Mouse (Mus musculus) neural tube, embryonic 15.5 days (tissue): ENCODE data around the gene Tpst1. TPM values are rescaled to one million over a fixed set of nuclear protein-coding genes. Genes with fewer than 3 reads are reported as not detected.
A peak's percentile ranks its signal among the peaks of the same experiment; 100 is the strongest.

Source experiments
- ATAC-seq: fragments of 200-750 bp; cut with Nextera tagmentation; 2 replicates; pipeline ENCODE4 v1.8.0; 2017; ENCODE audit warnings: mild to moderate bottlenecking, moderate TSS enrichment, moderate library complexity; ENCODE audit not compliant: low FRiP score
- H3K27ac ChIP-seq: fragments of 300-500 bp; sonication (generic); replicated peaks from 2 replicates; pipeline ENCODE4 v1.5.1; 2015; ENCODE audit warnings: mild to moderate bottlenecking, inconsistent platforms
- H3K27me3 ChIP-seq: fragments of 300-500 bp; sonication (generic); replicated peaks from 2 replicates; pipeline ENCODE4 v1.6.1; 2015; ENCODE audit warnings: inconsistent platforms
- H3K36me3 ChIP-seq: fragments of 300-500 bp; sonication (generic); 2 replicates; pipeline ENCODE4 v1.6.1; 2015; ENCODE audit warnings: inconsistent platforms
- H3K4me1 ChIP-seq: fragments of 300-500 bp; sonication (generic); 2 replicates; pipeline ENCODE4 v1.6.1; 2015; ENCODE audit warnings: inconsistent platforms
- H3K4me2 ChIP-seq: fragments of 300-500 bp; sonication (generic); 2 replicates; pipeline ENCODE4 v1.6.1; 2015; ENCODE audit warnings: inconsistent platforms, mild to moderate bottlenecking, moderate library complexity
- H3K4me3 ChIP-seq: fragments of 300-500 bp; sonication (generic); replicated peaks from 2 replicates; pipeline ENCODE4 v1.5.1; 2015; ENCODE audit warnings: mild to moderate bottlenecking, inconsistent platforms
- H3K9ac ChIP-seq: fragments of 300-500 bp; sonication (generic); replicated peaks from 2 replicates; pipeline ENCODE4 v1.6.1; 2015; ENCODE audit warnings: mild to moderate bottlenecking, inconsistent platforms
- H3K9me3 ChIP-seq: fragments of 300-500 bp; sonication (generic); replicated peaks from 2 replicates; pipeline ENCODE4 v1.6.1; 2016; ENCODE audit warnings: inconsistent platforms
- WGBS: fragments of 180-500 bp; shearing (Covaris S2); methylation state at CpG from one replicate; pipeline ENCODE4 v1.1.7; 2015; ENCODE audit warnings: mixed read lengths; 5-methylcytosine and 5-hydroxymethylcytosine counted together
- polyA plus RNA-seq: library from polyadenylated mRNA; unstranded; fragments of >200 nt; fragmentation: Nextera tagmentation; extraction: Ambion mirVana; gene quantifications from 2 replicates; pipeline ENCODE4 v1.2.1, GENCODE M21; 2015

The Tpst1 gene
- polyA plus RNA-seq, 1 experiment from 2014 or later: 58.8 TPM

DNA sequence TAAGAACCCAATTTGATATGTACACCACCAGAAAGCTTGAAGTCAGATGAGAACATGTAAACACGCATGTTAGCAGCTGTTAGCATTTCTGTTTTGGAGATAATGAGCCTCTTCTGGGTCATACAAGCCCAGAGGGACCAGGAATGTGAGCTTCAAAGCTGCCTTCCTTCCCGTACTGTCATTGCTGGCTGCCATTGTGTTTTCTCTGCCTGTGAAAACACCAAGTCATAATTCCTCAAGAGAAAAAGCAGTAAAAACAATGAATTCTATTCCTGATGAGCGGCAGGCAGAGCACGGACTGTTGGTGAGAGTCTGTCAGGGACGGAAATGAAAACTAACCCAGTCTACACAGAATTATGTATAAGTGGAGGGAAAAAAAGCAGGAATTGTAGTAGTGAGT, 51.1 kb downstream of the Tpst1 start:
- WGBS: 40% methylated on average over 5 of the region's 5 CpGs
- peaks cover 19% of the 10 kb centered on the region; the same call in 1 of the 2 replicates for H3K4me1 ChIP-seq
- no peak for ATAC-seq
- H3K9ac ChIP-seq: no peak overlapping the region
- no peak overlapping the region for H3K4me2 ChIP-seq
- no peaks in the 10 kb centered on the region for H3K27me3 ChIP-seq
- H3K36me3 ChIP-seq: no peaks in the 10 kb centered on the region
- no peaks in the 10 kb centered on the region for H3K9me3 ChIP-seq
- peak overlapping the region; percentile 24 for H3K27ac ChIP-seq
- no peak overlapping the region for H3K4me3 ChIP-seq

DNA sequence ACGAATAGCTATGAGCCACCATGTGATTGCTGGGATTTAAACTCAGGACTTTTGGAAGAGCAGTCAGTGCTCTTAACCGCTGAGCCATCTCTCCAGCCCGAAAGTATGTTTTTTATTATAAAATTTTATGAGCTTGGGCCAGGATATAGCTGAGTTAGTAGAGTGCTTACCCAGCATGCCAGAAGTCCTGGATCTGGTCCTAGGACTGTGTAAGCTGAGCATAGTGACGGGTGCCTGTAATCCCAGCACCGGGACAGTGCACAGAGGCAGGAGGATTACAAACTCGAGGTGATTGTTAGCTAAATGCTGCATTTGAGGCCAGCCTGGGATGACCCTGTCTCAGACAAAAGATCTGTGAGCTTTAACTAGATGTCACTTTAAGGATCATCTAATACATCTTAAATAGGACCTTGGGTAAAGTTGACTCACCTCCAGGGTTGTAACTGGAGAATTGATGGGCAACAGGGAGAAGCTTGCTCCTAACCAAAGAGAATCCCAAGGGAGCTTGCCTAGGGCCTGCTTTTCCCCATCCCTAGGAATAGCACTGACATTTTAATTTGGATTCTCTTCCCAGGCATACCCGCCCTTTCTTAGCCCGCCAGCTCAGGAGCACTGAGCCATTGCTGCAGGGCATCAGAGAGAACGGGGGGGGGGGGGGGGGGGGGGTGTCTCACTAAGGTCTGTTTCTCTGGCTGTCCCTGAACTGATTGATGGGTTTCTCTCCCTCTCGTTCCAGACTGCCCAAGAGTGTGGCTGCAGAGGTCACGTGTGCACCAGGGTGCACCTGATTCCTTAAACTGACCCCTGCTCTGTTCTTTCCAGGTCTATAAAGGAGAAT, 55.8 kb downstream of the Tpst1 start:
- Histone ChIP-seq H3K27ac (no peak overlapping the region), H3K27me3 (no peaks in the 10 kb centered on the region), H3K9ac (no peak overlapping the region), H3K4me3 (no peak overlapping the region), H3K9me3 (no peaks in the 10 kb centered on the region), H3K36me3 (no peaks in the 10 kb centered on the region), H3K4me2 (no peak overlapping the region), H3K4me1 (0 out of 2 replicates have a peak, but pooled peaks cover 10% of the 10 kb centered on the region)
- 60% methylated on average over 11 of the region's 11 CpGs for WGBS
- ATAC-seq: no peak

DNA sequence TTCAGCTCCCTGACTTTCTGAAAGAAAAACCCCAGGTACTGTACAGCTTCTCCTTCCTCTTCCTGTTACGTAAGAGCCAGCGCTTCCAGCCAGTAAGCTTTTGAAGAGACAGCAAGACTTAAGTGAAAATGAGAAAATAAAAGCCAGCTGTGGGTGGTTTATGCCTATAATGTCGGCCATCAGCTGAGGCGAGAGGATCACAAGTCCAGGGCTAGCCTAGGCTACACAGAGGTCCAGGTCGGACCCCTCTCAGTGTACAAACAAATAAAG, 56.3 kb downstream of the Tpst1 start:
- no peak overlapping the region for H3K9ac ChIP-seq
- H3K27me3 ChIP-seq: no peaks in the 10 kb centered on the region
- WGBS: 86% methylated on average over 5 of the region's 5 CpGs
- no peak overlapping the region for H3K27ac ChIP-seq
- no peak for ATAC-seq
- H3K4me1 ChIP-seq: 0 out of 2 replicates have a peak, but pooled peaks cover 6% of the 10 kb centered on the region
- no peak overlapping the region for H3K4me2 ChIP-seq
- H3K4me3 ChIP-seq: no peak overlapping the region
- no peaks in the 10 kb centered on the region for H3K36me3 ChIP-seq
- H3K9me3 ChIP-seq: no peaks in the 10 kb centered on the region

DNA sequence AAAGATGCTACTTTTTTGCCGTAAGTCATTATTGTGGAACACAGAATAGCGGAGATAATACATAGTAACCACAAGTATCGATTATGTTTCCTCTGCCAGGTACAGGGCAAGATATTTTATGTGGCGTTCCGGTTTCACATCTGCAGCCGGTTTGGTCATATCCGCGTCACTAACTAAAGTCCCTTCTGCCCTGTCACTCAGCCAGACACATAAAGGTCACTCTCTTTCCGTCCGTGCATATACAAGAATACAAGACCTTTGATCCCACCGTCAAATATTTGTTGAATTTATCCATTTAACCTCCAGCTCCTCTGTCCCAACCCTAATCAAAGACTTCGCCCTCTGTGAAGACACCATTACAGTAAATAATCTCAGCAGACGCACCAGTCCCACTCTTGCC, 63.5 kb downstream of the Tpst1 start:
- 94% methylated on average over 13 of the region's 13 CpGs for WGBS
- no peak for ATAC-seq

DNA sequence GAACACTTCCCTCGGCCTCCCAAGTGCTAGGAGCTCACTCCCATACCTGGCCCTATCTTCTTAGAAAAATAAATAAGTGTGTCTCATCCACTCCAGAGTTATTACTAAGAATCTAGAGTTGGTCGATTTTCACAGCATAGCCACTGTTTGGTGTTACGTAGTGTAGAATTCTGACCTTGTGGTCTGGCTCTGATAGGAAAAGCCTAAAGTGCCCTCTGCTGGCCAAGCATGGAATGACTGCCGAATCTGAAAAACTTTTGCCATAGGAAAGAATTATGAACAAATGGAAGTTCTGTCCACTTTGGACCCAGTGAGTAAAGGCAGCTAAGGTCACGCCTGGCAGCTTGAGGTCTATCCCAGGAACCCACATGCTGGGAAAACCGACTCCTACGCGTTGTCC, 66.3 kb downstream of the Tpst1 start:
- no peak overlapping the region for H3K4me3 ChIP-seq
- H3K4me1 ChIP-seq: peaks cover 6% of the 10 kb centered on the region
- no peak overlapping the region for H3K4me2 ChIP-seq
- H3K27me3 ChIP-seq: no peaks in the 10 kb centered on the region
- no peak overlapping the region for H3K9ac ChIP-seq
- H3K36me3 ChIP-seq: peaks cover 7% of the 10 kb centered on the region; the same call in 1 of the 2 replicates
- ATAC-seq: no peak
- H3K27ac ChIP-seq: no peak overlapping the region
- H3K9me3 ChIP-seq: no peaks in the 10 kb centered on the region
- WGBS: 29% methylated on average over 8 of the region's 8 CpGs

More for the DNA sequence above, 63.5 kb downstream of the Tpst1 start:
- Histone ChIP-seq H3K9me3 (no peaks in the 10 kb centered on the region), H3K36me3 (peaks cover 7% of the 10 kb centered on the region; the same call in 1 of the 2 replicates), H3K9ac (no peak overlapping the region), H3K4me3 (no peak overlapping the region), H3K27ac (no peak overlapping the region), H3K4me2 (no peak overlapping the region), H3K27me3 (no peaks in the 10 kb centered on the region), H3K4me1 (no peaks in the 10 kb centered on the region)

DNA sequence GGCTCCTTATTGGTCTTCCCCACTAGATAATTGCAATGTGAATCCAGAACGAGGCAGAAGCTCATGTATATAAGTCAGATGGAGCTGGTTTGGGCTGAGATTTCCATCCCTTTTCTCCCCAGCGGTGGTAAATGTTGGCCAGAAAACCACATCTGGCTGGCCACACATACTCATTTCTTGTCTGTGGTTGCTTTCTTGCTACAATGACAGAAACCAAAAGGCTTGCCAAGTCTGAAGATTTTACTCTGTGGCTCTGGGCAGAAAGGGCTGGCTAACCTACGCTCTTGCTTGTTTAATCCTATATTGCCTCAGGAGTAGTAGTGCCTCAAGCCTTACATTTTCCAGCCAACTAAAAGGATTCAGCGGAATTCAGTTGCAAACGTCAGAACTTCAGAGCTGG, 68.0 kb downstream of the Tpst1 start:
- no peak for ATAC-seq
- H3K36me3 ChIP-seq: no peaks in the 10 kb centered on the region
- H3K4me1 ChIP-seq: peaks cover 16% of the 10 kb centered on the region
- no peak overlapping the region for H3K4me3 ChIP-seq
- no peak overlapping the region for H3K9ac ChIP-seq
- H3K27me3 ChIP-seq: no peaks in the 10 kb centered on the region
- no peak overlapping the region for H3K27ac ChIP-seq
- 83% methylated on average over 5 of the region's 5 CpGs for WGBS
- H3K4me2 ChIP-seq: no peak overlapping the region
- no peaks in the 10 kb centered on the region for H3K9me3 ChIP-seq

DNA sequence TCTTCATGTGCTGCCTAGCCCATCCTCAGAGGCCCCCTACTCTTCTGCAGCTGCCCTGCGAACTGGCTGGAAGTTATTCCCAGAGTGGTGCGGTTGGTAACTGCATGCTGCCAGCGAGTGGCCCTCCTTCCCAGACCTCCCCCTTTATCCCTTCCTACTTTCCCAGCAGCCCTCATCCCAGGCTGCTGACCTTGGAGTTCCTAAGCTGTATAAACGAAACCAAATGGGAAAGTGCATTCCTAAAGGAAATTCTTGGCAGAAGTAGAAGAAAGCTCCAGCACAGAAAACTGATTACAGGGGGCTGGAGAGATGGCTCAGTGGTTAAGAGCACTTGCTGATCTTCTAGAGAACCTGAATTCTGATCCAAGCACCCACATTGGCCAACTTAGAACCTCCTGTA, 68.9 kb downstream of the Tpst1 start:
- no peak for ATAC-seq
- 73% methylated on average over 4 of the region's 4 CpGs for WGBS

DNA sequence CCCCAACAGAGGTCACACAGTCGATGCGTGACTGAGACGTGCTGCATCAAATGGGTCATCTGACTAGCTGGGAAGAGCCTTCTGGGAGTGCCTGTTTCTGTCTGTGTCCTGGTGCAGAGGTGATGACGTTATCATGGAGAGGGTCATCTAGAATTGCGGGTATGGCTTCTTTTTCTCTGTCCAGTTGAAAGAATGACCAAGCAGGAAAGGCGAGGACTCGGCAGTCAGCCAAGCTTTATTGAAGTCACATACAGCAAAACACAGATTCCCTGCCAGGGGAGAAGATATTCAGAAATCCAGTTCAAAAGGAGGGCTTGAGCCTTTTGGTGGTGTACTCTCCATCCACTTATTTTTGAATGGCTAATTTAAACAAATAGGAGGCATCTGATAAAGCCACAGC, 70.0 kb downstream of the Tpst1 start:
- H3K4me3 ChIP-seq: no peak overlapping the region
- H3K4me2 ChIP-seq: no peak overlapping the region
- H3K27ac ChIP-seq: no peak overlapping the region
- H3K9me3 ChIP-seq: no peaks in the 10 kb centered on the region
- H3K27me3 ChIP-seq: no peaks in the 10 kb centered on the region
- ATAC-seq: no peak
- 92% methylated on average over 7 of the region's 7 CpGs for WGBS
- peaks cover 26% of the 10 kb centered on the region for H3K4me1 ChIP-seq
- H3K9ac ChIP-seq: no peak overlapping the region
- H3K36me3 ChIP-seq: peaks cover 3% of the 10 kb centered on the region; the same call in 1 of the 2 replicates

More for the DNA sequence above, 68.9 kb downstream of the Tpst1 start:
- Histone ChIP-seq H3K27me3 (no peaks in the 10 kb centered on the region), H3K9me3 (no peaks in the 10 kb centered on the region), H3K4me2 (no peak overlapping the region), H3K9ac (no peak overlapping the region), H3K27ac (no peak overlapping the region), H3K4me1 (peaks cover 23% of the 10 kb centered on the region), H3K36me3 (no peaks in the 10 kb centered on the region), H3K4me3 (no peak overlapping the region)

DNA sequence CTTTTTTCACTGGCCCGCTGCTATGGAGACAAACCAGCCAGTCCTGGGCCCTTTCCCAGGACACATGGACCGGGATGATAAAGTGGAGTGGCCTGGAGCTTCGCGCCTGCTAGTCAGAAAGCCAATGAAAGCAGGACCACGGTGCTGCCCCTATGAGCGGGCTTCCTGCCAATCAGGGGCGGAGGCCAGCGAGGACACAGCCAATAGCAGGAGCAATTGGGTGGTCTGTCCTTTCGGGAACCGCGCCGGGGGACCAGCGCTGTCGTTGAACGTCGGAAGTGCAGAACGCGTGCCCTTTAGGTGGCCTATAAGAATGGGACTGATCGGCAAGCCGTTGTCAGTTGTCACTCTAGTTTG, 70.8 kb downstream of the Tpst1 start:
- 2% methylated on average over 20 of the region's 20 CpGs for WGBS
- no peaks in the 10 kb centered on the region for H3K9me3 ChIP-seq

DNA sequence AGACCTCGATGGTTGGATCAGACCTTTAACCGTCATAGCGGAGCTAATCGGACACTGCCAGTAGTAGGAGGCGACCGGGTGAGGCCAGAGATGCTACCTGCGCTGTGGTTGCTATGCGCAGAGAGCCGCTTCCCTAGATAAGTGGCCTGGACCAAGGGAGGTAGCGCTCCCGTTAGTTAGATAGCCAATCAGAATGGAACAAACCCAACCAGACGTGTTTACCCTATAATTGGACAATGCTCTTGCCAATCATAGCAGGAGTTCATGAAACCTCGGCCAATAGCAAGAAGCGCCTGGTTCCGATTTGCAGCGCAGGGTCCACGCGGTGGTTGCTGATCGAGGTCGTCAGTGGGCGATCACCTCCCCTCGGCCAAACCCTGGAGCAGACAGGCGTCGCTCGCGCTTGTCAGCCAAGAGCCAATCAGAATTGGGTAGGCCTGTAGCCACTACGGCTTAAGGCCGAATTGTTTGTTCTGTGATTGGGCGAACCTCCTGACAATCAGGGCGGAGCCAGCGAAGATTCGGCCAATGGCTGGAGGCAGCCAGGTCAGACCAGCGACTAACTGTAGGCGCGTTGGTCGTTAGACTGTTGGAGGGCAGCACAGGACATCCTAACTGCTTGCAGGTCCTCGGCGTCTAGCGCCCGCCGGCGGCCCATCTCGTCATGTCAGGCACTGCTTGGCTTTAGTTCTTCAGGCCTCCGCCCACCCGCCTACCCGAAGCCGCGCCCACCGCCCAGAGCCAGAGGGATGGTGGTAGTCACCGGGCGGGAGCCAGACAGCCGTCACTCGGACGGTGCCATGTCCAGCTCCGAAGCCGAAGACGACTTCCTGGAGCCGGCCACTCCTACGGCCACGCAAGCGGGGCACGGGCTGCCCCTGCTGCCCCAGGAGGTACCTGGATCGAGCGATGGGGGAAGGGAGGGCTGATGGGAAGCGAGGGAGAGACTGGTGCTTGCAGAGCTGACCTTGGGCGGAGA, 71.5 kb downstream of the Tpst1 start, which contains the start of gene Kctd7:
Kctd7 (plus strand) TSS at position 528 of the 979 bp plus-strand sequence.
- peaks cover 27% of the 10 kb centered on the region for H3K4me1 ChIP-seq
- ATAC-seq: peak; percentile 96
- peak within 1 kb of the TSS; percentile 83 for H3K9ac ChIP-seq
- H3K9me3 ChIP-seq: no peaks in the 10 kb centered on the region
- H3K4me2 ChIP-seq: peak within 1 kb of the TSS; percentile 77
- no peaks in the 10 kb centered on the region for H3K27me3 ChIP-seq
- WGBS: under 1% methylated on average over 65 of the region's 66 CpGs
- H3K27ac ChIP-seq: peak within 1 kb of the TSS; percentile 91
- peak within 1 kb of the TSS; percentile 75 for H3K4me3 ChIP-seq
- peaks cover 14% of the 10 kb centered on the region for H3K36me3 ChIP-seq

More for the DNA sequence above, 70.8 kb downstream of the Tpst1 start:
- Histone ChIP-seq H3K27me3 (no peaks in the 10 kb centered on the region), H3K36me3 (peaks cover 10% of the 10 kb centered on the region), H3K27ac (peak overlapping the region; percentile 91), H3K4me2 (peak overlapping the region; percentile 77), H3K4me3 (peak overlapping the region; percentile 75), H3K4me1 (peaks cover 26% of the 10 kb centered on the region), H3K9ac (peak overlapping the region; percentile 52)
- ATAC-seq: peak; percentile 68

DNA sequence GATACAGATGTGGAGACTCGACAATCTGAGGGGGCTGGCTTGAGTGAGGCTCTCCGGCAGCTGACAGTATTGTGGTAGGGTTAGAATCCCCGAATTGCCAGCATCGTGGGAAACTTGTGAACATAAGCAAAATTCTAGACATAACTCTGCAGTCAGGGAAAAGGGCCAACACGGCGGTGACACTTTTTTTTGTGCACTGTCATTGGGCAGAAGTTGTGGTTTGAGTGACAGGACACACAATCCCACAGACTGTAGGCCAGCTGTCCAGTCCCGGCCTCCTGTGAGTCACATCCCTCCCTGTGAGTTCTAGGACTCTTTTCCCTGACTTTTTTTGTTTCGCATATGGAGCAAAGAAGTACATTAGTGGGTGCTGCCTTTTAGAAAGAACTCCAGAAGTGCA, 72.8 kb downstream of the Tpst1 start:
- Histone ChIP-seq H3K4me2 (peak overlapping the region; percentile 77), H3K27me3 (no peaks in the 10 kb centered on the region), H3K9me3 (no peaks in the 10 kb centered on the region), H3K4me1 (peaks cover 35% of the 10 kb centered on the region), H3K9ac (peak overlapping the region; percentile 83), H3K36me3 (peaks cover 15% of the 10 kb centered on the region), H3K4me3 (peak overlapping the region; percentile 75), H3K27ac (peak overlapping the region; percentile 91; the same call in 1 of the 2 replicates)
- no peak for ATAC-seq
- 87% methylated on average over 8 of the region's 8 CpGs for WGBS
